Mouse (Mus musculus) adipocyte (in vitro differentiated cells): ENCODE measurements around the gene Ctc1.

ENCODE experiments used
- DNase-seq: peaks from one replicate; pipeline ENCODE4 v3.0.0-alpha.2; 2016; ENCODE audit warnings: low spot score

Ctc1 gene

GRCm38 (mm10) chr11:69070590-69071222 lies 55.0 kb downstream of the Ctc1 start, which contains the start of gene Tmem107:
Gene Tmem107, plus strand, starts transcription at chr11:69070806.
- peak; percentile 90 for DNase-seq

DNA sequence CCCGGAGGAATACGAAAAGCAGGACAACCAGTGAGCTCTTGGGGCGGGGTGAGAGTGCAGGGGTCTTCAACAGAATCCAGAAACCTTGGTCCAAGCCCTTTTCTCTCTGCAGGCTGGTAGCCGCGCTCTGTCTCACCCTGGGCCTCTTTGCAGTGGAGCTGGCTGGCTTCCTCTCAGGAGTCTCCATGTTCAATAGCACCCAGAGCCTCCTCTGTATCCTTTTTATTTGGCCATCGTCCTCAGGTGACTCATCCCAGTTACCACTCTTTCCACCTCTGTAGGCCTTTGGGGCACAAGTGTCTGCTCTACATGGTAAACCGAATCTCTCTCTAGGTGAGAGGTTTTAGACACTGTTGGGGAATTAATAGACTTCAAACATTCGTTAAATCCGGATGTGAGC lies 55.6 kb downstream of the Ctc1 start:
- no peak for DNase-seq

DNA sequence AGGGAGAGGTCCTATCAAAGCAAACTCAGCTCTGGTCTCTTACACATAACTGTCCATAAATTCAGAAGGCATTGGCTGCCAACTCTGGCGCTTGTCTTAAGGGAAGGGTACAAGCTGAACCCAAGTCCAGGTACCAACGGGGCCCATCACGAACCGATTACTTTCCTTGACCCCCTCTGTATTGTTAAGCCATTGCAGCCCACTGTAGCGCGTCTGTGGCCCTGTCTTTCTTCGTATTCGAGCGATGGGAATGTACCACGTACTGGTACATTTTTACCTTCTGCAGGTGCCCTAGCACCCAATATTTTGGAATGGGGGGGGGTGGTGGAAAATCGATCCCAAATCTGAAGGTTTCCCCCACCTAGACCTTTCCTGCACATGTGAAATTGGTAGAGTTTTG lies 56.5 kb downstream of the Ctc1 start:
- DNase-seq, result no peak

- DNase-seq, result no peak
Observed at GRCm38 (mm10) chr11:69072666-69073064, 57.0 kb downstream of the Ctc1 start.

- DNase-seq, result peak; percentile 97
Observed at GRCm38 (mm10) chr11:69073065-69073888, 57.6 kb downstream of the Ctc1 start.

- DNase-seq, result peak; percentile 64
Observed at GRCm38 (mm10) chr11:69073951-69074775, 58.5 kb downstream of the Ctc1 start.

- no peak for DNase-seq
Observed at GRCm38 (mm10) chr11:69074776-69075069, 59.0 kb downstream of the Ctc1 start.

- DNase-seq, result no peak
Observed at GRCm38 (mm10) chr11:69075764-69076479, 60.2 kb downstream of the Ctc1 start.

GRCm38 (mm10) chr11:69076572-69076971 lies 60.9 kb downstream of the Ctc1 start:
- DNase-seq, result no peak

- DNase-seq, result no peak
Observed at GRCm38 (mm10) chr11:69077316-69077715, 61.6 kb downstream of the Ctc1 start.

DNA sequence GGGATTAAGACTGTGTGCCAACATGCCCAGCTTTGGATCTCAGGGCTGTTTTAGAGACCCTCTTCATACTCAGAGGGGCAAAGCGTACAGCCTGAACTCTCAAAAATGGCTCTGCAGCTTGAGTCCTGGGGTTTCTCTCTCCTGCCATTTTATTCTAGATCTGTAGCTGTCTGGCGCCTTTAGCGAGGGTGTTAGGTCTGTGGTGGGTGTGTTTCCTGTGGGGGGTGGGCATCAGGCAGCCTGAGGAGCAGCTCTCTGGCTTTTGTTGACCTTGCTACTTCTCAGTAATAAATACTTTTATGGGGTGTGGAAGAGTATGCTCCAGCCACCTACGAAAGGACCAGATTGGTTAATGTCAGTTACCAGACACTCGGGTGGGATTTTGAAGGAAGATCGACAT lies 62.3 kb downstream of the Ctc1 start:
- DNase-seq, result no peak

- DNase-seq, result no peak
Observed at GRCm38 (mm10) chr11:69078805-69079438, 63.2 kb downstream of the Ctc1 start.

- no peak for DNase-seq
Observed at GRCm38 (mm10) chr11:69080102-69080854, 64.6 kb downstream of the Ctc1 start.

DNA sequence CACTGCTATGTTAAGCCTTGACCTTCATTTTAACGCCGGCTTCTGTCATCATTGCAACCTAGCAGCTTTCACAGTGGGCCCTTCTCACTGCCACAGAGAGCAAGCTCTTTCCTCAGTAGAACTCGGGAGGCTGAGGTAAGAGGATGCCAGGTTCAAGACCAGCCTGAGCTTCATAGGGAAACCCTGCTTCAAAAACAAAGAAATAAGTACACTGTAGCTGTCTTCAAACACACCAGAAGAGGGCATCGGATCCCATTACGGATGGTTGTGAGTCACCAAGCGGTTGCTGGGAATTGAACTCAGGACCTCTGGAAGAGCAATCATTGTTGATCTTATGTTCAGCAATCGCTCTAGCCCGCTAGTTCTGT lies 65.1 kb downstream of the Ctc1 start:
- no peak for DNase-seq

- no peak for DNase-seq
Observed at GRCm38 (mm10) chr11:69081613-69082012, 65.9 kb downstream of the Ctc1 start.

- DNase-seq, result no peak
Observed at GRCm38 (mm10) chr11:69085608-69086007, 69.9 kb downstream of the Ctc1 start.
